Mouse (Mus musculus): ENCODE data around the gene Pappa.

Gene Pappa

GRCm38 (mm10) chr4:65278451-65279271 lies 154.7 kb downstream of the Pappa start:
- no peak for DNase-seq

- DNase-seq, result no peak
Measured at GRCm38 (mm10) chr4:65279272-65279653, 155.3 kb downstream of the Pappa start.

DNA sequence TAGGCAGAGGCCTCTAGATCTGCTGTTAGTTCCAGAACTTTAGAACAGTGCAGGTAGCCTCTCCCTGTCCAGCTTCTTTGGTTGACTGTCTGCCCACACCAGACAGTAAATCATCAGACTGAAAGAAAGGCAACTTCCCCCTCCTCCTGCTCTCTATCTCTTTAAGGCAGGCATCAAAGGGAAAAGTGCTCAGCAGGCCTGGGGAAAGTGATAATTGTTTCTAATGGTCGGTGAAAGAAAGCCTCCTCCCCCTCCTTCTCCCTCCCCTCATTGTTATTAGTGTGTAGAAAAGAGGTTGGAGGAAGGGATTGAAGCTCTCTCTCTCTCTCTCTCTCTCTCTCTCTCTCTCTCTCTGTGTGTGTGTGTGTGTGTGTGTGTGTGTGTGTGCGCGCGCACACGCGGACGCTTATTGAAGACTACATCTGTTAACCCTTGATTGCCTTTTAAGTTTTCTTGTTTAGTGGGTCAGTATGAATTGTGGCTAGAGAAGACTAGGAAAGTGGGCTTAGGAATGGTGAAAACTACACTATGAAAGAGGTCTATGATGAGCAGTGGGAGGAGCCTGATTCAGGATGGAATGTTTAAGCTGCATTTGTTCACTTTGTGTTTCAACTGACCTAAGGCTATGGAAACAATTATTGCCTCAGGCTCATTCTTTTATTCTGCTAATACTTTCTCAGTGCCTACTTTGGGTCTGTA lies 156.2 kb downstream of the Pappa start:
- no peak for DNase-seq

GRCm38 (mm10) chr4:65280888-65281287 lies 156.9 kb downstream of the Pappa start:
- DNase-seq, result no peak

- DNase-seq, result no peak
Measured at GRCm38 (mm10) chr4:65283611-65284010, 159.6 kb downstream of the Pappa start.

GRCm38 (mm10) chr4:65285165-65285564 lies 161.2 kb downstream of the Pappa start:
- no peak for DNase-seq

DNA sequence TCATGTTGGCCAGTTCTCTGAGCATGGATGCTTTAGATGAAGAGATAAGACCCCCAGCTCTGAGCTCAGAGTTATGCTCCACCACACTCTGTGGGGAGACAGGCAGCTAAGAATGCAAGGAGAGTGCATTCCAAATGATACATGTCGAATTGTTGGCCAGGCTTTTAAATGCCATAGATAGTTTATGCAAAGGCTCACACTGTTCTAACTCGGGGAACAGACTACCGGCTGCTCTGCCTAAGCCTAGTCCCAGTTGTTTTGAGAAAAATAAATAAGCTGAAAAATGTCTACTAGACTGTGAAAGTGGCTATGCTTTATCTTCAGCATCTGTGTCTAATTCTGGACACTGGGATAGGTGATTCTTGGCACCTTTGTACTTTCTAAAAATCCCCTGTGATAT lies 165.3 kb downstream of the Pappa start:
- no peak for DNase-seq

DNA sequence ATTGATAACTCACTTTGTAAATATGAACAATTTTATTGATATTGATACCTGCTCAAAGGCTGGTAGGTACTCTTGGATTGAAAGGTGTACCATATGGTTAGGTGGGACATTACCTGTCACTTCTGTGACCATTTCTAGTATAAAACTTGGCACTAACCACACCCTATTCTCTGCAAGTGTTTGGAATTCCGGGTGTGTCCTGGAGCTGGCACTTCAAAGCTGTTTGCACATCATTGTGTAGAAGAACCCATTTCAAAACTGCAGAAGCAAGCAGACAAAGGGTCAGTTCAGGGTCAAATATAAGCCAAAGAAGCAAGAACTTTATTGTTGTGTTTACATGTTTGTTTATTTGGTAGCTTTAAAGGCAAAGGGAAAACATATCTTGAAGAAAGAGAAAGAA lies 171.8 kb downstream of the Pappa start:
- no peak for DNase-seq

GRCm38 (mm10) chr4:65296356-65296967 lies 172.5 kb downstream of the Pappa start:
- no peak for DNase-seq

DNA sequence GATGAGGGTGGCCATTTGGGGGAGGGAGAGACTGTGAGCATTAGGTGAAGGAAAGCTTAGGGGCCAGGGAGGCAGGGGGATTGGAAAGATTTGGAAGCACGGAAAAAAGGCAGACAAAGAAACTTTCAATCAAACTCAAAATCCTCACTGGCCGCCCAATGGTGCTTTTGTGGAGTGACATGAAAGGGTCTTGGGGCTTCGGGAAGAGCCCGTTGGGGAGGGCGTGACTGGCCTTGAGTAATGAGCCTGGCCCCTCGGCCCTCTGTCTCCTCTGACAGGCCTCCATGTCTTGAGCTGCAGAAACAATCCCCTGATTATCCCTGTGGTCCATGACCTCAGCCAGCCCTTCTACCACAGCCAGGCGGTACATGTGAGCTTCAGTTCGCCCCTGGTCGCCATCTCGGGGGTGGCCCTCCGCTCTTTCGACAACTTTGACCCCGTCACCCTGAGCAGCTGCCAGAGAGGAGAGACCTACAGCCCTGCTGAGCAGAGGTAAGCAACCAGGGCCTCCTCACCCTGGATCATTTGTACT lies 173.1 kb downstream of the Pappa start:
- no peak for DNase-seq

GRCm38 (mm10) chr4:65298212-65299181 lies 174.5 kb downstream of the Pappa start:
- DNase-seq, result no peak

DNA sequence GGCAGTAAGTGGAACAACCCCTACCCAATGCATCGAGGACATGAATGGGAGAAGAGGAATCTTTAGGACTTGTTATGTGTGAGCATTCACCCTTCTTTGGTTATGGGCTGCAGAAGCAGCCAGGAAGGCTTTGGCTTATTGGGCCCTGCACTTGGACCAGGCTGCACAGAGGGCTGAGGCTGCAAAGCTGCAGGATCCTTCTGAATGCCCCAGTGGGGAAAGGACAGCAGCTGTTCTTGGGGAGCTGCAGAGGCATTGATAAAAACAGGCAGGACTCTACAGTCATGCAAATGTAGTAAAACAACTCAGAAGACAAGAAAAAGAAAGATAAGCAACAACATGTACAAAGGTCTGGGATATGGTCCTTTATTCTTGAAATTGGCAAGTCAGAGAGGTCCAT lies 175.4 kb downstream of the Pappa start:
- no peak for DNase-seq

GRCm38 (mm10) chr4:65300431-65300830 lies 176.5 kb downstream of the Pappa start:
- DNase-seq, result no peak

DNA sequence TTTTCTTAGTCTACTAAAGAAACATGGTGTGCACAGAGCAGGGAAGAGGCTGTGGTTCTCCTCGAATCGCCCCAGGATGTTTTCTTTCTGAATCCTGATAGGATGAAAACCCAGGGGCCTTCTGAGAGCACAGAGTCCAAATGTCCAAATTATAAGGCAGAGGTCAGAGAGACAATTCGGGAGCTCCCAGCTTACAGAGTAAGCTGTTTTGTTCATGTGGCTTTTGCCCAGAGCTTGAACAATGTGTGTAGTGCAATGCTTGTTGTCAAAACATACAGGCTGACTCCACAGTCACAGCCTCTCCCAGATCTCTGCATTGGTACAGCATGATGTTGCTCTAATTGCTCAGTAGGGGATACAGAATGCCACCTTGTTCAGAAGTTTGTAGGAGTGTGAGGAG lies 178.7 kb downstream of the Pappa start:
- DNase-seq, result no peak

GRCm38 (mm10) chr4:65317877-65318525 lies 194.0 kb downstream of the Pappa start:
- no peak for DNase-seq

- no peak for DNase-seq
Measured at GRCm38 (mm10) chr4:65321340-65321739, 197.4 kb downstream of the Pappa start.

- DNase-seq, result no peak
Measured at GRCm38 (mm10) chr4:65321959-65322358, 198.0 kb downstream of the Pappa start.

- DNase-seq, result no peak
Measured at GRCm38 (mm10) chr4:65325816-65326215, 201.8 kb downstream of the Pappa start.

DNA sequence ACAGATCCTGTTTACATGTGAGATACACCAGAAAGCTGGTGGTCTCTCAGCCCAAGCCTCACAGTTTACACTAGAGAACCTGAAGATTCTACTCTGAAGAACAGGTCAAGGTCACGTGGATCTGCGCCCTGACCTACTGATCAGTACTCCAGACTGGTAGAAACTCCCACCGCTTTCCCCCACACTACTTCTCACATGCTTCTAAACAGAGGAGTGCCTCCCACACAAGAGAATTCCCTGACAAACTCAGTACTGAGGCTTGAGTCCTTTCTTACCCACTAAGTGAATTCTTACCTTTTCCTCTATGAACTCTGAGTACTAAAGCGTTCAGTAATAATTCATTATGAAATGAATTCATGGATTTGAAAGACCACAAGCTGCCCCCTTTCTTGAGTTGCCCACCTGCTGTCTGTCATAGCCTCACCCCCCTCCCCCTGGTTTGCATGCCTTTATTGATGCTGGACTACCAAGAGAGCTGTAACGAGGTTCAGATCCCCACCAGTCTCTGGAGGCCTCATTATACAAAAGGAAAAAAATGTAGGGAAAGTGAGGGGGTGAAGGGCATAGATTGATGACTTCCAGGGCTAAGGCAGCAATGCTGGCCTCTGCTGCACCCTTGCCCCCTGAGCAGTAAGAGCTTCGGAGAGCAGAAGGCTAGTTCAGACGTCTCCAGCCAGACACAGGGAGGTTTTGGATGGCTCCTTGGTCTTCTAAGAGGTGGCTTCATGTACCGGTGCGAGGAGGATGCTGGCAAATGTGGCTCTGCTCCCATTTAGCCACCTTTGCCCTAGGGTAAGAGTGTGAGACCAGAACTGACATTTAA lies 204.7 kb downstream of the Pappa start:
- DNase-seq, result no peak

- DNase-seq, result no peak
Measured at GRCm38 (mm10) chr4:65333718-65334117, 209.7 kb downstream of the Pappa start.

GRCm38 (mm10) chr4:65341766-65342165 lies 217.8 kb downstream of the Pappa start:
- DNase-seq, result no peak

Data from thymus, postnatal 4 days (tissue).